Mouse (Mus musculus) adrenal gland, postnatal 25 days (tissue): ENCODE data around the gene Gucy2d. TPM values are rescaled to one million over a fixed set of nuclear protein-coding genes. Genes with fewer than 3 reads are reported as not detected.
A peak's percentile ranks its signal among the peaks of the same experiment; 100 is the strongest.

Source experiments
- DNase-seq: peaks from one replicate; pipeline ENCODE4 v3.0.0; 2021; ENCODE audit warnings: mixed read lengths
- total RNA-seq: library from RNA; stranded (reverse); gene quantifications from 2 replicates; pipeline ENCODE4 v1.2.3, GENCODE M21; 2021

Gene Gucy2d
- total RNA-seq, 1 experiment from 2014 or later: not detected

- peak; percentile 31 for DNase-seq
These were observed 83.0 kb downstream of the Gucy2d start for GRCm38 (mm10) chr7:98523070-98523812.

- peak; percentile 56 for DNase-seq
These were observed 83.7 kb downstream of the Gucy2d start for GRCm38 (mm10) chr7:98523813-98524361.

- DNase-seq: no peak
These were observed 84.2 kb downstream of the Gucy2d start for GRCm38 (mm10) chr7:98524401-98524800.

GRCm38 (mm10) chr7:98524869-98525699 is 84.9 kb downstream of the Gucy2d start:
- no peak for DNase-seq

Other genes starting within 250 kb of the Gucy2d start
- gene B3gnt6, start 240.9 kb upstream of the Gucy2d start, total RNA-seq: 5.6 and 12.4 TPM in 2 replicates
- gene Acer3, start 119.2 kb upstream of the Gucy2d start, total RNA-seq: 12.9 and 20.0 TPM in 2 replicates
- gene Tsku, start 79.1 kb upstream of the Gucy2d start, total RNA-seq: 22.9 and 40.6 TPM in 2 replicates
- 10.2 and 13.4 TPM in 2 replicates for gene Lrrc32, start 48.9 kb downstream of the Gucy2d start, total RNA-seq
- gene Emsy, start 216.4 kb downstream of the Gucy2d start, total RNA-seq: 40.4 and 46.4 TPM in 2 replicates